Mouse (Mus musculus): ENCODE results near the gene Trio.
"Not testable (repeated sequence)": the region's sequence is repeated elsewhere in the genome, so short reads cannot be mapped to it uniquely, and the experiment has no call there.

Gene Trio

DNA sequence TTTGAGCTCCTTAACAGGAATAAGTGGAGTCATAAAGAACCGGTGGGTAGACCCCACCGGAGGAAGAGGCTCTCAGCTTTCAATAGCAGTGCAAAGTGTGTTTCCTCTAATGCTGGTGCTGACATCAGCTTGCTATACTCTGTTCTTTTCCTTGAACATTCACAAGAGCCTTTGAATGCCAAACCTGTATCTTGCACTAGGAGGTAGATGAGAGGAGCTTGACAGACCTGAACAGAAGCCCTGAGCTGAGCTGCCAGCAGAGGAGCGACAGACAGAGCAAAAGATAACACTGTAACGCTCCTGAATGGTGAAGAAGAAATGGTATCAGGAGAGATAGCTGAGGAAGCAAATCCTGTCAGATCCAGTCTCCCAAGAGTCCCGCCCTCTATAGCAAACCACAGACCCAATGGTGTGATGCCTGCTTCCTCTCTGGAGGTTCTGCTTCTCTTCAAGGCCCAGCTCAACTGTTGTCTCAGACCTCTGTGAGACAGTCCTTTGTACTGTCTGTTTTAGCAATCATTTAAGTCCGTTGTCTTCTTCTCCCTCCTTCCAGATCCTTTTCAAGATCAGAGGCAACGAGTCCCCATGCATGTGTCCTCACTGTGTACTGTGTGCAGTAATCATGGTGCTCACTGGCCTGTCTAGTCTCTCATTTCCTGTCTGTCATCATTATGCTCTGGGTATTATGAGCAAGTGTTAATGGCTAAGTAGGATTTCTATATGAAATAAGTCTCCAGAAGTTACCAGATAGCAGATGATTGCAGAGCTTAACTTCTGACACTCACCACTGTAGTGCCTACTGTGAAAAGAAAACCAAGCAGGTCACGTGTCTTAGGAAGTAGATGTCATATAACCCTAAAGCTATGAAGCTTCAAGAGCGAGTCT, 300.6 kb downstream of the Trio start:
- no peak for DNase-seq (ENCODE audit: low read depth, low spot score)

DNA sequence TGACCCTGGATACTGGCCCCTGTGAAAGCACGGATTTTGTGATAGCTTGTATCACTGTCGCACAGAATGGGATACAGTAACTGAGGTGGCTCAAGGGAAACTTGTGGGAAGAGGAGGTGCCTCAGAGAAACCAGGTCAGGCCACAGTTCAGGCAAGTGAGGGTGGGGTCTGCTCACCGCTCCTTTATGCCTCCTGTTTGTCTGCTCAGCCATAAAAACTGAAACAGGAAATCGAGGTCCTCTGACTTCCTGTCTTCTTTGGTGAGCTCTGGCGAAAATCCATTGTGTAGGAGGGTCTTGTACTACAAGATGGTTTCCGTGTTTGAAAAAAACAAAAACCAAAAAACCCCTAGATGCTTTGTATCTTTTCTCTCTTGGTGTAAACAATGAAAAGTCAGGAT, 301.4 kb downstream of the Trio start:
- DNase-seq (ENCODE audit: low read depth, low spot score) = no peak

DNA sequence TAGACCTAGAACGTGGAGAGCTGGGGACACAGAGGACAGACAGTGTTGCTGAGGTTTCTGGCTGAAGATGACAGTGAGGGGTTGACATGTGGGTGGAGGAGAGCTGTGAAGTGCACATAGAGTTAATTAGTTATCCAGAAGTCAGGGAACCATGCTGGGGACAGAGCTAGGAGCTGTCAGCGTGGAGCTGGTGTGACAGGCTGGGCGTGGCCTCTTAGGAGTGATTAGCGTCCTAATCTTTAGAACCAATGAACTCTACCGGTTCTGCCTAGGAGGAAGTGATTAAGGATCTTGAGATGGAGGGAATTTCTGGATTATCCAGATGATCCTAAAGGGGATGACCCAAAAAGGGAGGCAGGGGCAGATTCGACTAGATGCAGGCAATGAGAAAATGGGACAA, 301.9 kb downstream of the Trio start:
- no peak for DNase-seq (ENCODE audit: low read depth, low spot score)

DNA sequence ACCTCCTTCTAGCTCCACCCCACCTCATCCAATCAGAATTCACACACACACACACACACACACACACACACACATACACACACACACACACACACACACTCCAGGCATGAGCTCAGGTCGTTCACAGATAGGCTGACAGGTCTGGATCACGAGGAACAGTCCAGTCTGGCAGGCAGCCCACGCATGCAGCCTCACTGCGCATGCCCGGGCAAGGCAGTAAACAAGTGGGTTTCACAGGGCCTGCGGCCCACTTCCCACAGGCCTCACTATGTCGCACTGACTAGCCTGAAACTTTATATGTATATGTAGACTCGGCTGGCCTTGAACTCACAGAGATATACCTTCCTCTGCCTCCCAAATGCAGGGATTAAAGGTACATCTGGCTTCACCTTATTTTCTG, 305.4 kb downstream of the Trio start:
- DNase-seq (ENCODE audit: low read depth, low spot score) = not testable (repeated sequence)

DNA sequence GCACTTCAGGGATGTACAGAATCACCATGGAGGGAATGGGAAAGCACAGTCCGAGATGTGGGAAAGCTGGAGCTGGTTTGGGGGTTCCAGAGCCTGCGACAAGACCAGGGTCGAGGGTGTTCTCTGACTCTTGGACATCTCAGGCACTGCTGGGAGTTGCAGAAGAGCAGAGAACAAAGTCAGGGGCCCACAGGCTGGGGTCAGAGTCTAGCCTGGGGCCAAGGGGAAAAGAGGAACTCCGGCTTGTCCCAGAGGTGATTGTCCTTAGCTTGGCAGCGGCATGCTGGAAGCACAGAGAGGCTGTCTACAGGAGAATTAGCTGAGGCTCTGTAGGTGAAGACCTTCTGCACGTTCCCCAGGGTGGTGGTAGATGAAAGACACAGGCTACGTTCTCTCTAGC, 307.0 kb downstream of the Trio start:
- DNase-seq (ENCODE audit: low read depth, low spot score) = no peak

DNA sequence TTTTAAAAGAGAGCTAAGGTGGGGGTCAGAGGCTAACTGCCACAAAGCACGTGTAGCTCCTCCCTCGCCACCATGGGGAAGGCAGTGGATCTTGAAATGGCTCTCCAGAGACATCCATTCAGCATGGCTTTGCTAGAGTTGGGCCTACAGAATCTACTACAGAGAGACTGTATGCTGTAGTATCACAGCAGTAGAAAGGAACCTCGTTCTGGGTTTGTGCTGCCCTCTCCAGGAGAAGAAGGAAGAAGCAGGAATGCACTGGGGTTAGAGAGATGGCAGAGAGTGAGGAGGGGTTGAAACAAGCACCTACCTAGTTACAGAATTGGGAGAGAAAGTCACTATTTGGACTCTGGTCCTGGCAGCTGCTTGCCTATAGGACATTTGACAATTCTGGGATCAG, 310.3 kb downstream of the Trio start:
- DNase-seq (ENCODE audit: low read depth, low spot score) = peak; percentile 57

DNA sequence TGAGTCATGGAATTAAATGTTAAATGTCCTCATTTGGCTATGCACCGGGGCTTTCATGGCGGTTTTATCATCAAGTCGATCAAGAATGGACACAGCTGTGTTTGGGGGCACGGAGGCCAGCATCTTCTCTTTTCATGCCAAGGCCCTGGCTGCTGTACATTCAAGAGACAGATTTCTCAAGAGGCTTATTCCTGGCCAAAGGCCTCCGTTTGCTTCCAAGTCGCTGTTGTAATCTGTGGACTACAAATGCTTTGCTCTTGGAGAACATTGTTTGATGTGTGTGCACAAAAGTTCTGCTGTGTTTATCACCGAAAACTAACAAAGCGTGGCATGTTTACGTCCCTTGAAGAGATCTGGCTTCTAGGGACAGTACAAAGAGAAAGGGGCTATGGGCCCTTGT, 314.9 kb downstream of the Trio start:
- no peak for DNase-seq (ENCODE audit: low read depth, low spot score)

DNA sequence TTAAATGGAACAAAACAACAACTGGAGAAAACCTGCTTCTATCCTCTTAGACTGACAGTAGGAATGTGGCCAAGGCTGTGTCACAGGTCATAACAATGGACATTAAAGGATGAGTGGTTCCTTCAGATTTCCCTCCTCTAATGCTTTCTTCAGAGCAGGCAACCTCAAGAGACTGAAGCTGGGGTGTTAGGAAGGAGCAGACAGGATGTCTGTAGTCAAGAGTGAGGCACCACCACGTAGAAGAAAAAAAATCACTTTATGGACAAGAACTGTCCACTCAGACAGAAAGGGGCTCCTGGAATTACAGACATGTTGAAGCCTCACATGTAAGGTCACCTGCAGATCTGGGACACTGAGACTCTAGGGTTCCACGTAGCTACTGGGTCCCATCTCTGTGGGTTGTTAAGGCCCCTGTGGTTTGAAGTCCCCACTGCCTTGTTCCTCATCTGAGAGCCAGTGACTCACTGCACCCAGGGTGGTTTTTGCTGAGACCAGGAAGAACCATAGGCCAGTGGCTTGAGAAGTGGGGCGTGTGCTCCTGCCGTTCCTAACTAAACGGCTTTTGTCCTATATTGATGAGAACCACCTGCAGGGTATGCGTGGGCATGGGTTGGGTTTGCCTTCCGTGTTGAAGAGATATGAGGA, 316.6 kb downstream of the Trio start:
- DNase-seq (ENCODE audit: low read depth, low spot score) = no peak

DNA sequence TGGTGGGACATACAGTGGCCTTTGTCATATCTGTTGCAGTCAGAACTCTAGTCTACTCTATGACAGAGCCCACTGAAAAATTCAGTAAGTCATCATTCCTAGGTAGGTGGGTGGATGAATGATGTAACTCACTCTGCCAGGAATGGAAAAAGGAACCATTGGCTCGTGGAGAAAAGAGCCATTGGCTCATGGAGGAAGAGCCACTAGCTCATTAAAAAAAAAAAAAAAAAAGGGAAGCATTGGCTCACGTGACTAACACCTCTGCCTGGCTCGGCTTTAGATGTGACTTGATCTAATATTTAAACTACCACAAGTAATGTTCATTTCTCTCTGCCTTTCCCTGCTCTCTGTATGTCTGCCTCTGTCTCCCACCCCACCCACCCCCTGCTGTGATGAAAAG, 317.1 kb downstream of the Trio start:
- DNase-seq (ENCODE audit: low read depth, low spot score) = no peak

DNA sequence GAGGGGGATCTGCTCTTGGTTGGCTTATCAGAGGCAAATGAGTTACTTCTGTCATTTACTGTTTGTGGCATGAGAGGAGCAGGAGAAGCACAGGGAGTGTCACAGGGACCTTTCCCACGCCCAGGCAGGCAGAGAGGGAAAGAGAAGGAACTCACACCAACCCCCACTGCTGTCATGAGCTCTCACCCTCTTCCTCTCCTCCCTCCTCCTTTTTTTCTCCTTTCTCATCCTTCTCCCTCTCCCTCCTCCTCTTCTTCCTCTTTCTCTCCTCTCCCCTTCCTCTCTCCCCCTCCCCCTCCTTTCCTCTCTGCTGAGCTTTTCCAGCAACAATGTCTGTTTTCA, 322.7 kb downstream of the Trio start:
- no peak for DNase-seq (ENCODE audit: low read depth, low spot score)

DNA sequence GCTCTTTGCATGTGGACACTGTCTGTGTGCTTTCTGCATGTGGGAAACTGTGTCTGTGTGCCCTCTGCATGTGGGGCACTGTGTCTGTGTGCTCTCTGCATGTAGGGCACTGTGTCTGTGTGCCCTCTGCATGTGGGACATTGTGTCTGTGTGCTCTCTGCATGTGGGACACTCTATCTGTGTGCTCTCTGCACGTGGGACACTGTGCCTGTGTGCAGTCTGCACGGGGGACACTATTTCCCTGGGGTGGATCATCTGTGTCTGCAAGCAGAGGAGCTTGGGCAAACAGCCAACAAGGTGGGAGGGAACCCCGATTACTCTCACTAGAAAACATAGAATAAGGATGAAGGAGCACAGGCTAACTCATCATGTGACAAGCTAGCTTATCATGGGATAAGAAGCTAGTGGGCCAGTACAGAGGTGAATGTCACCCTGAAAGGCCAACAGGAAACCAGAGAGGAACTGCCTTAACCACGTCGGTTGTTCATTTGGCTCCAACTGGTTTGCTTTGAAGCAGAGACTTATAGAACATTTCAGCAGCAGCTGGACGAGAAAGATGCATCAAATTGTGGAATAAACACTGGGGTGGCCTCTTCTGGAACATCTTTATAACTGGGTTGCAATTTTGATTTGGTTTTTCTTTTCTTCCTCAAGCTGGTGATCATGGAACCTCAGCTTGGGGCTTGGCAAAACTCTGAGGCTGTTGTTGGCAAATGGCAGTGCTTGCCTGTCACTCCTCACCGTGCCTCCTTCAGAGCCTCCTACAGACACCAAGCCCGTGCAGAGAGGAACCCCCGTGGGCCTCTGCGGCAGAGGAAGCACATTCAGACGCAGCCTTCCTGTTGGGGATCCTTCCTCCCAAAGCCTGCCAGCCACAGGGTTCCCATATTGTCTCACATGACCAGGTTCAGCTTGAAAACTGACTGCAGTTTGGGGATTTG, 323.3 kb downstream of the Trio start:
- DNase-seq (ENCODE audit: low read depth, low spot score) = no peak

DNA sequence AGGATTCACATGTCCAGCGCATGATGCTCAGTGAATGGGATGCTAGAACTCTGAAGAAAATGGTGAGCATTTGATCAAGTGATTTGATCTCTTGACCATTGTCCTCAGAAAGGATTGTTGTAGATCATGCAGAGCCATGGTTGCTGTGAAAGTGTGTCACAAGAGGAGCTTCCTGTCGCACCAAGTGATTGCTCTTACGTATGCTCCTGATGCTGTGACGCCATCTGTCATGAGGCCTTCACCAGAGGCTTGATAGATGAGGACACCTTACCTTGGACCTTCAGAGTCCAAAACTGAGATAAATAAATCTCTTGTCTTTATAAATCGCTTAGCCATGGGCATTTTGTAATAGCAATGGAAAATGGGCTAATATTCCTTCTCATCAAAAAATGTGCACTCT, 328.0 kb downstream of the Trio start:
- no peak for DNase-seq (ENCODE audit: low read depth, low spot score)

DNA sequence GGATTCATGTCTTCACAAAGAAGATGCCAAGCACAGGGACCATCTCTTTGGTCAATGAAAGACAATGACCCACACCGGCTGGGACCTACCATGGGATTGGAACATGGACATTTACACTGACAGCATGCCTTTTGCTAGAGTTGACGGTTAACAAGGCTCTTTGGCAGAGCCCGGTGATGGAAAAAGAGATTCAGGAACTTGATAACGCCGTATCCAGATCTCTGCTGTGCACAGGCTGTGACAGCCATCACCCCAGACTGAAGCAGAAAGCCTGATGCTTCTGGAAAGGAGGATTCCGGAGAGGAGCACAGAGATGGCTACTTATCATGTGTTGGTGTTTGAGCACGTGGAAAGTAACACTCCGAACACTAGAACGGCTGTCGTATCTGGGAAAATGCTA, 332.4 kb downstream of the Trio start:
- DNase-seq (ENCODE audit: low read depth, low spot score) = no peak

DNA sequence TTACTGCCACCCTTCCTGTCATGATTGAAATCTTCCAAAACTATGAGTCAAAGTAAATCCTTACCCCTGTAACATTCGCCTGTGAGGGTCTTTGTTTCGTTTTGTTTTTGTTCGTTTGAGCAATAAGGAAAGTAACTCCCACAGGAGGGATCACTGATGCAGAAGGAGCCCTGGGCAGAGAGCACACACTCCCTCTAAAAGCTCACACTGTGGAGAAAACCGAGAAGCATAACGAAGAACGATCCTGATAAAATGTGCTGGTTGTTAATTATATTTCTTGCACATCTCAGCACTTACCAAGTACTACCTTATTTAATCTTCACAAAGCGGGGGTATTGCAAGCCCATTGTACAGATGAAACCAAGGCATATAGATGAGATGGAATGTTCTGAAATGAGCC, 333.5 kb downstream of the Trio start:
- no peak for DNase-seq (ENCODE audit: low read depth, low spot score)

DNA sequence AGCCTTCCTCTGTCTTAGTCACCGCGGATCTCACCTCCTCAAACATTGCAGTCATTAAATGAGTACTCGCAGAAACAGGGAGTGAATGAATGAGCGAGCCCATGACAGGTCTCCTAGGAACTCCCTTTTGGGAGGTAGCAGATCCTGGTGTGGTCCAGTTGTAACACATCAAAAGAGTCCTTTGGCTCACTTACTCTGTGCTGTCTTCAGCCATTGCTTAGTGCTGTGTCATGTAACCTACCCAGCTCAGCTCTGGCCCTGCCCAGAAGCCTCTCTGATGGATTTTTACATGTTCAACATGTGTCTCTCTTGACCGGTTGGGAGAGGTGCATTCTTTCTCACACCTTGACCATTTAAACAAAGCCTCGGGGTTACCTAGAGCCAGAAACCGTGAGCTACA, 334.4 kb downstream of the Trio start:
- DNase-seq (ENCODE audit: low read depth, low spot score) = no peak

DNA sequence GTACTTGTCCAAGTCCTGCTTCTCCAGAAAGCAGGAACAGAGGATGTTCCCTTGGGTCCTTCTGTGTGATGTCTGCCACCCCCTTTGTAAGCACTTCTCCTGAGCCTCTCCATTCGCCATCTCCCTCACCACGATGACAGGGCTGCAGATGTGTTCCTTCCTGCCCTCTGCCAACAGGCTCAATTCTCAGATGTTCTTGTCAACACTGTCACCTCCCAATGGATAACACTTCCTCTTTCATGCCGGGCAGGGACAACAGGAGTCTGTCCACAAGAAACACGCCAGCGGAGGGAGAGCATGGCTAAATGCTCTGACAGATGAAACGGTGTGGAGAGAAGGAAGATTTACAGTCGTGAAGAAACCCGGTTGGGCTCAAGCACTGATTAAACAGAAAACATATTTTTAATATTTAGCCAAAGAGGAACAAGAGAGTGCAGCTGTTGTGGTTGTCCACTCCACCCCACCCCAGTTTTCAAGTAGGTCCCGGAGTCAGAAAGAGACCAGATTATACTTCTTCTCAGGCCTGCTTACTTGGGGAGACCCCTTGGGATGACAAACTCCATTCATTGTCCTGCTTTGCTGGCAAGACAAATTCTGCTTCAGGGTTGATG, 337.5 kb downstream of the Trio start:
- no peak for DNase-seq (ENCODE audit: low read depth, low spot score)

DNA sequence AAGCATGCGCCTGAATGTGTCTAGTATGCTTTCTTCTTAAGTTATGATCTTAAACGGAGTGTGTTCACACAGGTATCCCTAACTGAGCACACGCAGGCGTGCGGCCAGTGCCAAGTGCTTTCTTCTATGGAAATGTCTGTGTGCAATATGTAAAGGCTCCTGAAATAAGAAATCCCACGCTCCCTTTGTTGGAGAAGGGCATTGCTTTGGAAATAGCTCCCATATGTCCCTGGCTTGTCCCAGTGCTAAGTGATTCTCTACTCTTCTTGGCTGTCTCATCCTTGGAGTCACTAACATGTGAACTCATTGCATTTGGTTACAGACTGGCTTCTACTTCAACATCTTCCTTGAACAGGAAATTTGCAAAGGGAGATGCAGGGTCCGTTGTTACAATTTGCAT, 340.8 kb downstream of the Trio start:
- DNase-seq (ENCODE audit: low read depth, low spot score) = no peak

DNA sequence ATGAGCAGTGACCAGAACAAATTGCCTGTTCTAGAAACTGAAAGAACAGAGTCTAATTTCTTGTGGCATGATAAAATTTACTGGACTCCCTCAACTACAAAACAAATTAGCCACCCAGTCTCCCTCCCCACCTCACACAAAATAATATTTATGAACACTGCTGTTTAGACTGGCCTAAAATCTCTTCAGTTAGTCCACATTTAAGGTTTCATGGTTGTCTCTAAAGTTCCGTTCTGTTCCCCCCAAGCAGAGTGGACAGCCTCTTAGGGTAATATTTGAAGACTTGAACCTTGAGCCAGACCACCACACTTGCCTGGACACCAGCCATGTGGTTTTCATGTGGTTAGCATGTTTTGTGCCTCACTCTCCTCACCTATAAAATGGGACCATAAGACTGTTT, 342.4 kb downstream of the Trio start:
- no peak for DNase-seq (ENCODE audit: low read depth, low spot score)

DNA sequence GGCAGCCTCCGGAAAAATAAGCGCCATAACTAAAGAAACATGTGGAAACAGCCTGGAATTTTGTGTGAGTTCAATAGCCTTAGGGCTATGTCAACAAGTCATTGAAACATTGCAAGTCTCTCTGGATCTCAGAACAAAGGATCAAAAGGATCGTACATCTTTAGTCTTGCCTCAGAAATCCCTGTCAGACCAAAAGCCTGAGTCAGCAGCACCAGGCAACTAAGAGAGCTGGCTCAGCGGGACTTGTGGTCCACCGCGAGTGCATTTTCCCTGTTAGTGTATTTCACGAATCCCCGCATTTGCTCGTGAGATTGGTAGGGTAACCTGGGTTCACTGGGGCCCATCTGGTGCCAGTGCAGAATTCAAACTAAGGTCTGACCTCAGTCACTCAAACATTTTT, 343.0 kb downstream of the Trio start:
- peak; percentile 14 for DNase-seq (ENCODE audit: low read depth, low spot score)

DNA sequence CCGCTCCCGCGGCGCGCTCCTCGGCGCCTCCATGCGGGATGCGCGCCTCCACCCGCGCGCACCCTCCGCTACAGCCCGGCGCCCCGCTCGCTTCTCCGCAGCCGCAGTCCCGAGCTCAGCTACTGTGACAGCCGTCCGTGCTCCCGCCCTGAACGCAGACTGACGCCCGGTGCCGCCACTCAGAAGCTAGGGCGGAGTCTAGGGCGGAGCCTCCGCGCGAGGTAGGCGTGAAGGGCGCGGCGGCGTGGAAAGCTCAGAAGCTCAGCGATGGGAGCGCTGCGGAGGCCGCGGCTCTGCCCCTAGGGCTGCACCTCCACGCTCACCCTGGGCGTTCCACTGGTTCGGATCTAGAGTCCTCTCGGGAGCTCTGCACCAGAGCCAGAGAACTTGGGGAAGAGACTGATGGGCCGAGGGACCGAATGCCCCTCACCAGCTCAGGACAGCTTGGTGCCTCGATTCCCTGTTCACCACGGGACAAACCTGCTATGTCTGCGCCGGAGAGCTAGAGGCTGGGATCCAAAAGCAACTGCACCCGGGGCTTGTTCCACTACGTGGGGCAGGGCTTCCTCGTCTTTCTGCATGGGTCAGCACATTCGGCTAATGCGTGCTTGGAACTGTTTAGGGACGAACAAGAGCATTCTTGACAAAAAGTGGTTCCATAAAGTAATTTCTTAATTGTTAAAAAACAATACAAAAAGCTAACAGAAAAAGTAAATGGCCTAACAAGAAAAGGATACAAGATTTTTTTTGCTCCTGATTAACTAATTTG, 344.0 kb downstream of the Trio start, which contains the start of gene Otulinl:
Gene Otulinl (minus strand): TSS at position 161 of the 769 bp plus-strand sequence.
- peak; percentile 90 for DNase-seq (ENCODE audit: low read depth, low spot score)

DNA sequence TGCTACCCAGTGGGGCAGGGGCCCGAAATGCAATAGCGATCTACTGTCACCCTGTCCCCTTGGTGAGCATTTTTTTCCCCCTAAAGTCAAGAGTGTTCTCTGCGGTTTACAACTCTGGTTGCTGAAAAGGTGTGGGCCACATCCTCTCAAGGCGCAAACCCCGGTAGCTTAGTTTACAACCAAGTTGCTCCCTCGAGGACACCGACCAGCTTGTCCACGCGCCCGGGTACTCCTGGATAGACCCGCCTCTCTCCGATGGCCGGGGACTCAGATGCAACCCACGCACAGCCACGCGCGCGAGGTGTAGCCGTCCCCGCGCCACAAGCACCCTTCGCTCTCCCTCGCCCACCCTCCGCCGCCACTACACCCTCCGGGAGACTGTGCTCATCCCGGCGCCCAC, 344.7 kb downstream of the Trio start:
- DNase-seq (ENCODE audit: low read depth, low spot score) = peak; percentile 34

Measured in R1 (cell line).